In the genomic region with DNA sequence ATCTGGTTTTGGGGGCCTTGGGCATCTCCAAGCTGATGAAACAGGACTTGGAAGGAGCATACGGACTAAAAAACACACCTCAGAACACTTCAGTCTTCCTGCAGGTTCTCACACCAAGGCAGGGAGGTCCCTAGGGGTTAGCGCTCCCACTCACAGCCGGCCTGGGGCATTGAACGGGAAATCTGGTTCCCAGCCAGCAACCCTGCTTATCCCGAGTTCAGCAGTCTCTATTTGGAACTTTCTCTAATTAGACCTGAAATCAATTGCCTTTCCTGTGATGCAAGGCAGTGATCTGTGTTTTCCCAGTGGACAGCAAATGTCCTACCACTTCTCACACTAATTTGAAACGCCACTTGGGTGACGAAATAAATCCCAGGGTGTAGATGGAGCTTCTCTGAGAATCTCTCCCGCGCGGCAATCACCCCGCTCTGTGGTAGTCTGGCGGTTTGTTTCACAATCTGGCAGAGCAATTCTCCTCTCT, we compare ENCODE assay signal across 8 mouse cellular contexts. TPM values are rescaled to one million over a fixed set of nuclear protein-coding genes. Genes with fewer than 3 reads are reported as not detected.
A peak's percentile ranks its signal among the peaks of the same experiment; 100 is the strongest.
DNase-seq lines count a peak whose midpoint lies in the region; ATAC-seq lines count a peak whose summit lies in the region.

No protein-coding gene starts in this region.

- H3K9me3 ChIP-seq in heart, embryonic 11.5 days (replicated peaks; ENCODE audit: control insufficient read depth, low read length) = no peaks in the 10 kb centered on the region
- H3K9me3 ChIP-seq in heart, embryonic 14.5 days (ENCODE audit: control insufficient read depth, low read length) = peaks cover 2% of the 10 kb centered on the region; the same call in 1 of the 2 replicates

- WGBS in heart, embryonic 11.5 days (ENCODE audit: insufficient replicate concordance) = 51% methylated on average over 12 of the region's 12 CpGs
- WGBS in heart, embryonic 14.5 days = 52% methylated on average over 12 of the region's 12 CpGs

- H3K27ac ChIP-seq in heart, embryonic 11.5 days (ENCODE audit: low read depth, low read length) = no peak overlapping the region
- H3K27ac ChIP-seq in heart, embryonic 14.5 days (replicated peaks in 1 of 2; ENCODE audit: control insufficient read depth in 1 of 2, insufficient read depth in 1 of 2, low read depth in 2 of 2, low read length in 2 of 2) = 0 out of 4 replicates have a peak overlapping the region, but pooled peaks of 1 of the 2 experiments have one; percentile 85

- H3K4me2 ChIP-seq in heart, embryonic 11.5 days = no peak overlapping the region
- H3K4me2 ChIP-seq in heart, embryonic 14.5 days (ENCODE audit: low read length) = 0 out of 2 replicates have a peak overlapping the region, but pooled peaks have one; percentile 15

- ATAC-seq in heart, embryonic 11.5 days (replicated peaks; ENCODE audit: insufficient number of reproducible peaks, low FRiP score, low TSS enrichment) = no peak
- no peak for ATAC-seq in heart, embryonic 14.5 days (ENCODE audit: insufficient number of reproducible peaks, insufficient read depth, low FRiP score, low read depth)

- peak; percentile 56 to 64 for DNase-seq in heart, adult 18-20 months
- DNase-seq in 3T3-L1 (ENCODE audit: low read depth, low spot score) = peak; percentile 10
- peak; percentile 54 for DNase-seq in cerebellum, adult 8-10 months
- DNase-seq in right cerebral cortex, postnatal 10 days (ENCODE audit: low spot score in 2 of 2) = no peak
- no peak for DNase-seq in layer of hippocampus, postnatal 36 days
- DNase-seq in spleen, adult 12 weeks (ENCODE audit: low spot score) = no peak

- no peaks in the 10 kb centered on the region for H3K27me3 ChIP-seq in heart, embryonic 11.5 days (ENCODE audit: control insufficient read depth, insufficient read depth, low read length)
- H3K27me3 ChIP-seq in heart, embryonic 14.5 days (ENCODE audit: control insufficient read depth, insufficient read depth, low read length) = no peaks in the 10 kb centered on the region

- peaks cover 27% of the 10 kb centered on the region for H3K4me1 ChIP-seq in heart, embryonic 11.5 days (ENCODE audit: control insufficient read depth, insufficient read depth, low read length)
- H3K4me1 ChIP-seq in heart, embryonic 14.5 days (ENCODE audit: control insufficient read depth in 2 of 2, insufficient read depth in 2 of 2, low read length in 2 of 2) = peaks cover 33 to 34% of the 10 kb centered on the region in 2 experiments

- no peaks in the 10 kb centered on the region for H3K36me3 ChIP-seq in heart, embryonic 11.5 days (ENCODE audit: control insufficient read depth, insufficient read depth, low read length)
- no peaks in the 10 kb centered on the region for H3K36me3 ChIP-seq in heart, embryonic 14.5 days (ENCODE audit: control insufficient read depth, insufficient read depth, low read length)

- H3K4me3 ChIP-seq in heart, embryonic 11.5 days (ENCODE audit: low read depth, low read length) = no peak overlapping the region
- H3K4me3 ChIP-seq in heart, embryonic 14.5 days (ENCODE audit: control insufficient read depth in 1 of 2, insufficient read depth in 1 of 2, low read depth in 1 of 2, low read length in 2 of 2) = no peak overlapping the region

- H3K9ac ChIP-seq in heart, embryonic 11.5 days (ENCODE audit: low read depth, low read length) = no peak overlapping the region
- no peak overlapping the region for H3K9ac ChIP-seq in heart, embryonic 14.5 days (ENCODE audit: low read length)

RNA-seq across cellular contexts. Expression of a gene that starts 31.0 kb away (rescaled TPM):
- total RNA-seq in heart, adult 18-20 months (2021) = 100 to 1,000 TPM; 108 to 109 TPM
- 19.4 and 23.7 TPM in 2 replicates for polyA plus RNA-seq in heart, embryonic 11.5 days (2014; fragmentation: Nextera tagmentation; extraction: Ambion mirVana)
- polyA plus RNA-seq in heart, embryonic 14.5 days (2014; fragmentation: Nextera tagmentation; extraction: Ambion mirVana) = 28.9 and 34.5 TPM in 2 replicates
- total RNA-seq in layer of hippocampus, postnatal 36 days (2021) = 100 to 1,000 TPM; 146 to 166 TPM

Comparison
In these comparisons a context has a peak if more than half of its experiments do, and no peak if none do; other contexts are left out.
1. DNase-seq: peak in heart, adult 18-20 months (2 of 2), 3T3-L1 (single experiment) and cerebellum, adult 8-10 months (single experiment); none in right cerebral cortex, postnatal 10 days (0 of 2), layer of hippocampus, postnatal 36 days (0 of 2) and spleen, adult 12 weeks (single experiment).